Mouse (Mus musculus) ES-Bruce4 (cell line): ENCODE measurements around the gene Uhrf1.

Source experiments
- CTCF ChIP-seq: IDR thresholded peaks from one replicate; pipeline ENCODE4 v1.8.1; 2011; ENCODE audit warnings: low read depth, low read length
- EP300 ChIP-seq: IDR thresholded peaks from 2 replicates; pipeline ENCODE4 v1.6.1; 2011; ENCODE audit warnings: low read depth, low read length; ENCODE audit not compliant: insufficient read depth

DNA sequence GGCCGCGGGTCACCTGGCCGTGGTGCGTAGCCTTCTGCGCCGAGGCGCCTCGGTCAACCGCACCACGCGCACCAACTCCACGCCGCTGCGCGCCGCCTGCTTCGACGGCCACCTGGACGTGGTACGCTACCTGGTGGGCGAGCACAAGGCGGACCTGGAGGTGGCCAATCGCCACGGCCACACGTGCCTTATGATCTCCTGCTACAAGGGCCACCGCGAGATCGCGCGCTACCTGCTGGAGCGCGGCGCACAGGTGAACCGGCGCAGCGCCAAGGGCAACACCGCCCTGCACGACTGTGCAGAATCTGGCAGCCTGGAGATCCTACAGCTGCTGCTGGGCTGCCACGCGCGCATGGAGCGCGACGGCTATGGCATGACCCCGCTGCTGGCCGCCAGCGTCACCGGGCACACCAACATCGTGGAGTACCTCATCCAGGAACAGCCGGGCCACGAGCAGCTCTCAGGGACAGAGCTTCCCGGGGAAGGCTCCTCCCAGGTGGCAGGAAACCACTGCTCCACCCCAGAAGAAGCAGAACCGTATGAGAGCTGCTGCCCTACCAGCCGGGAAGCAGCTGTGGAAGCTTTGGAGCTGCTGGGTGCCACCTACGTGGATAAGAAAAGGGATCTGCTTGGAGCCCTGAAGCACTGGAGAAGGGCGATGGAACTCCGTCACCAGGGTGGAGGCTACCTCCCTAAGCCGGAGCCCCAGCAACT is 45.8 kb upstream of the Uhrf1 start:
- TF ChIP-seq EP300 (no peak), CTCF (no peak)
